Mouse (Mus musculus) T-cell, adult 2 months (primary cell): ENCODE results near the gene Agap1.

Experiments
- DNase-seq: peaks from one replicate; pipeline ENCODE4 v3.0.0; 2022; ENCODE audit warnings: low spot score

The Agap1 gene

GRCm38 (mm10) chr1:89934316-89935260 lies 480.0 kb downstream of the Agap1 start:
- no peak for DNase-seq

- no peak for DNase-seq
Measured at GRCm38 (mm10) chr1:89935493-89936348, 481.1 kb downstream of the Agap1 start.

GRCm38 (mm10) chr1:89938884-89939595 lies 484.4 kb downstream of the Agap1 start:
- DNase-seq: no peak

GRCm38 (mm10) chr1:89939596-89939960 lies 485.0 kb downstream of the Agap1 start:
- DNase-seq: no peak

- DNase-seq: no peak
Measured at GRCm38 (mm10) chr1:89939981-89940726, 485.5 kb downstream of the Agap1 start.

- no peak for DNase-seq
Measured at GRCm38 (mm10) chr1:89940961-89941524, 486.4 kb downstream of the Agap1 start.

GRCm38 (mm10) chr1:89941701-89942381 lies 487.2 kb downstream of the Agap1 start:
- no peak for DNase-seq

- no peak for DNase-seq
Measured at GRCm38 (mm10) chr1:89942395-89942976, 487.9 kb downstream of the Agap1 start.

GRCm38 (mm10) chr1:89943202-89943601 lies 488.6 kb downstream of the Agap1 start:
- DNase-seq: peak; percentile 15
